Mouse (Mus musculus) urinary bladder, postnatal 36 days (tissue): ENCODE measurements around the gene Hras.
A peak's percentile ranks its signal among the peaks of the same experiment; 100 is the strongest.

Experiments
- DNase-seq, 2 experiments: peaks; one replicate each; pipeline ENCODE4 v3.0.0; 2022; ENCODE audit warnings: low spot score in 2 of 2, mixed read lengths in 1 of 2

The Hras gene

GRCm38 (mm10) chr7:141176173-141176572 lies 17.6 kb downstream of the Hras start:
- DNase-seq = peak; percentile 69 to 88

DNA sequence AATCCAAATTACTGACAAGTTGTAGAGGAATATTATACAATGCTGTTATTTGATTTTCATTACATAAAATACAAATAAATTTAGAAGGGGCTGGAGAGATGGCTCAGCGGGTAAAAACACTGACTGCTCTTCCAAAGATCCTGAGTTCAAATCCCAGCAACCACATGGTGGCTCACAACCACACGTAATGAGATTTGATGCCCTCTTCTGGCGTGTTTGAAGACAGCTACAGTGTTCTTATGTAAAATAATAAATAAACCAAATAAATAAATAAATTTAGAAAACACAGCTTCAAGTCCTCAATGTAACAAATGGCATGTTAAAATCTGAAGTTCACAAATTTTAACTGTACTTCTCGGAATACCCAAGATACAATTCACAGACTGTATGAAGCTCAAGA lies 18.7 kb downstream of the Hras start:
- no peak for DNase-seq

DNA sequence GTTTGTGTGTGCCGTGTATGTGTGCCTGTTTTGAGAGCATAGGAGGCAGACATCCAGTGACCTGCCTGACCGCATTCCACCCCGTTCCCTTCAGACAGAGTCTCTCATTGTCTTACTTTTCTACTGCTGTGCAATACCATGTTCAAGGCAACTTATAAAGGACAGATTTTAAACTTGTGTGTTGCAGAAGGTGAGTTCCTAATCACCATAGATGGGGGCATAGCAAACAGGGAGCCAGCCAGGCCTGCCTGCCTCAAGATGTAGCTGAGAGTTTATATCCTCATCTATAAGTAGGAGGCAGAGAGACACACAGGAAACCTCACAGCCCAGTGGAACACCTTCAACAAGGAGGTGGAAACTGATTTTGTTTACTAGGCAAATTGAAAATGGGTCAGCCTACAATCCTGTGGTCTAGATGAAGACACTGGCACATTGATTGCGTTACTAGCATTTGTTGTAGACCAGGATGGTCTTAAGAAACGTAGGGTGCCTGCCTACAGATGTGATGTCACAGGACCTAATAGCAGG lies 20.4 kb downstream of the Hras start:
- DNase-seq = no peak

DNA sequence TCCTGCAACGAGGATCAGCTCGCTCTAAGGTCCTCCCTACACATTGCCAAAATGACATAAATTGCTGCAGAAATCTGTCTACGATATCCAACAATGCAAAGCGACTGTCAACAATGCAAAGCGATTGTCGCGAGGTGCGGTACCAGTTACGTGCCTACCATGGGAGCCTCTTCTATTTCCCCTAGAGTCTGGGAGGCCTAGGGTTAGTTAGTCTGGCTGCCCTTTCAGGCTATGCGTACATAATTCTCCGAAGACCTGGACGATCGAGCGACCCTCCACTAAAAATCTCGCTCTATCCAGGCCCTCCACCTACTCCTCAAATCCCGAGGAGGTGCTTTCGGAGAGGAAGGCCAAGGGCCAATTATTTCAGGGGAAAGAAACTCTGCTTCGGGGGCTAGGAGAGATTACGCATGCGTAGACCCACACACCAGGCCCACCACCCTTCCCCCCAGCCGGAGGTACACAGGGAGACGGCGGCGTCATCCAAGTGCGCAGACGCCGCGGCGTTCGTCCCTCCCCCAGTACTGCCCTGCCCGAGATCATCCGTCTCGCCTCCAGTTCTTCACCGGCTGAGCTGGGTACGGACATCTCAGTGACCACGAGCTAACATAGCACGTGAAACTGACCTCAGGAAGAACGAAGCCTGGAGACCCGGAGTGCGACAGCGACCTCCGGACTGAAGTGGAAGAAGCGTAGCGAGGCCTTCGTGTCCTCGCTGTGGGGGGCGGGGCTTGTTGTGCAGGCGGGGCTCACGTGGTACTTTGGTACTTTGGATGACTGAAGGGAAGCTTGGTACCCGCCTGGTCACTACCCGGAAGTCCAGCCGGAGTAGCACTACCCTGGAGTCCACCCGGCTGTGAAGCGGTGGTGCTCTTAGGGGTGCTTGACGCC lies 21.4 kb downstream of the Hras start, which contains the start of gene Rnh1:
Gene Rnh1 (minus strand): TSS at position 742 of the 891 bp plus-strand sequence.
- DNase-seq = peak; percentile 87 to 89

- no peak for DNase-seq
These were observed 23.9 kb downstream of the Hras start for GRCm38 (mm10) chr7:141169866-141170265.

- no peak for DNase-seq
These were observed 24.5 kb downstream of the Hras start for GRCm38 (mm10) chr7:141169300-141169699.

DNA sequence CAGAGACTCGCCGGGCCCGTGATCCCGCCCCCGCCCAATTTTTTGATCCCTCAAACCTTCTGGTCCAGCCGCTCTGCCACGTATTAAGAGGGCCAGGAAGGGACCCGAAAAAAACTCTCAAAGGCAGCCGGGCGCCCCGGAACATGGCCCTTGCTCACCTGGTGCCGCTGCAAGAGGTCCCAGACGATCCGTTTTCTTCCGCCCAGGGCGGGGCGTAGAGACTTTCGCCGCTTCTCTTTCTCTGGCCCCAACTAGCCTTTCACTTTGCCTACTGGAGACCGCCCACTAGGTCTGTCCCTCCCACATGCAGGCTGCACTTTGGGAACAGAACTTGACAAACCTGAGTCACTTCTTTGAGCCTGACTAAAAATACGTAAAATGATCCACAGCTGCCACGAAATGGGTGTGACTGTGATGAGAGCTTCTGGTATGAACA lies 25.3 kb downstream of the Hras start:
- peak; percentile 76 to 83 for DNase-seq

GRCm38 (mm10) chr7:141167901-141168517 lies 25.8 kb downstream of the Hras start:
- peak; percentile 55 to 67 for DNase-seq

DNA sequence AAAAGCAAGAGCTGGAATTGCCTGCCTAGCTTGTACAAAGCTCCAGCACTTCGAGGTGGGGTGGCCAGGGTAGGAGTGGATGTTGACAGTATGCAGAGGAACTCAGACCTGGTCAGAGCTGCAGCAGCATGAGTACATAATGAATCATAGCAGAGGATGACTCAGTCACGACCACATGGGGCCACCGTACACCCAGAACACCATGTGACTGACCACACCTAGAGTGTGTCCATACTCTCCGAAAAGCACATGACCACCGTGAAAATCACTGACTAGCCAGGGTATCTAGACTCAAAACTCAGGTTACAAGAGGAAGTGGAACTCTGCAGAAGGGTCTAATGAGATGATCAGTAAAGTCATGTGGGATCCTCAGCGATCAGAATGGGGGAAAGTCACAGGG lies 29.0 kb downstream of the Hras start:
- DNase-seq = peak; percentile 57 to 71

GRCm38 (mm10) chr7:141164397-141164796 lies 29.4 kb downstream of the Hras start:
- DNase-seq = no peak

- DNase-seq = no peak
These were observed 38.4 kb downstream of the Hras start for GRCm38 (mm10) chr7:141155362-141155761.

DNA sequence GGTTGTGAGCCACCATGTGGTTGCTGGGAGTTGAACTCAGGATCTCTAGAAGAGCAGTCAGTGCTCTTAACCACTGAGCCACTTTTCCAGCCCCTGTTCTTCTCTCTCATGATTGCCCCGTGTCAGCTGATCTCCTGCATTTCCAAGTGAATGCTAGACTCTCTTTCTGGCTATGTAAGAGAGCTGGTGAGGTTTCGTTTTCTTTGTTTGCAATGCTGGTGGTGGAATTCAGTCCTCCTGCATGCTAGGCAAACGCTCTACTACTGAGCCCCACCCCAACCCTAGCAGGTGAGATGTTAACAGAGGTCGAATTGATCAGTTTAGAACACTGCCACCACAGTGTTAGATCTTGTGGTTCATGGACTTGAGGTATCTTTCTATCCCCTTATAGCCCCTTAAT lies 45.2 kb downstream of the Hras start:
- no peak for DNase-seq

- DNase-seq = no peak
These were observed 46.8 kb downstream of the Hras start for GRCm38 (mm10) chr7:141147044-141147443.

GRCm38 (mm10) chr7:141146043-141146595 lies 47.7 kb downstream of the Hras start:
- no peak for DNase-seq

GRCm38 (mm10) chr7:141145403-141145802 lies 48.4 kb downstream of the Hras start:
- DNase-seq = no peak

DNA sequence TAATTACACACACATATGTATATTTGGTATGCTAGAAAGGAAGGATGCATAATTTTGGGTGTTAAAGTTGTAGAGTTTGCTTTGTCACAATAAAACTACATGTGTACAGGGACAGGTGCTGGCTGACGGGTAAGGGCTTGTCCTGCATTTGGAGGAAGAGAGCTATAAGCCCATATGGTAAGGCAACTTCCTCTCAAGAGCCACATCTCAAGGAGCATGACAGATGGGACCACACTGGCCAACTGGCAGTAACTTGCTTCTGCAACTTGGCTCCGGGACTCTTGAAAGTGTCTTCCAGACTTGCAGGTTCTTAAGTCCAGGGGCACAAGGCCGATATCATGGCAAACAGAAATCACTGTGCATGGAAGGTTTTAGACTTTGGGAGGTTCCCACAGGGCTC lies 49.2 kb downstream of the Hras start:
- DNase-seq = no peak

DNA sequence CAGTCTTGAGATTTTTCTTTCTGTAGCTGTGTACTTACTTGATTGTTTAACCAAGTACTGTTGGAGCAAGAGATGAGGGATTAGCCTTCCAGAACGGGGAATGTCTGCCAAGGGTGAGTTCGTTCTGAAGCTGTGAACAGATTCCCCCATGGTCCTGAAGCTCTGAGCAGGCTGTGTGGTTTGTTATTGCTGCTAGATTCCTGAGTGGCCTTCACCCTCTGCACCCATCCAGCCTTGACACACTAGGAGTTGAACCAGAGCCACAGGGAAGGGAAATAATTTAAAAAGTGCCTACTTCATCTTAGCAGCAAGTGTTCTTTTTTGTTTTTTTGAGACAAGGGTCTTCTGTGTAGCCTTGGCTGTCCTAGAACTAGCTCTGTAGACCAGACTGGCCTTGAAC lies 49.9 kb downstream of the Hras start:
- no peak for DNase-seq

GRCm38 (mm10) chr7:141143112-141143511 lies 50.7 kb downstream of the Hras start:
- no peak for DNase-seq

- DNase-seq = no peak
These were observed 52.5 kb downstream of the Hras start for GRCm38 (mm10) chr7:141141326-141141725.
